Mouse (Mus musculus): Measurements from ENCODE around the gene Ccer2. TPM values are rescaled to one million over a fixed set of nuclear protein-coding genes. Genes with fewer than 3 reads are reported as not detected.

Ccer2 gene
- polyA plus RNA-seq, 1 experiment from 2014 or later: not detected

GRCm38 (mm10) chr7:28724613-28725012 lies 31.4 kb upstream of the Ccer2 start:
- Histone ChIP-seq H3K36me3 (peaks cover 22% of the 10 kb centered on the region), H3K4me1 (peaks cover 8% of the 10 kb centered on the region), H3K4me2 (no peak overlapping the region), H3K9me3 (no peaks in the 10 kb centered on the region), H3K27me3 (replicated peaks) (no peaks in the 10 kb centered on the region), H3K9ac (no peak overlapping the region), H3K4me3 (no peak overlapping the region), H3K27ac (replicated peaks) (no peak overlapping the region)
- no peak for ATAC-seq (ENCODE audit: extremely low read depth, insufficient number of reproducible peaks, low FRiP score, low TSS enrichment)
- WGBS: 89% methylated on average over 2 of the region's 2 CpGs

- 0 out of 2 replicates have a peak, but pooled peaks cover under 1% of the 10 kb centered on the region for H3K27me3 ChIP-seq (replicated peaks)
- H3K9ac ChIP-seq: no peak overlapping the region
- no peak overlapping the region for H3K27ac ChIP-seq (replicated peaks)
- 0 out of 2 replicates have a peak, but pooled peaks cover 4% of the 10 kb centered on the region for H3K4me1 ChIP-seq
- no peak for ATAC-seq (ENCODE audit: extremely low read depth, insufficient number of reproducible peaks, low FRiP score, low TSS enrichment)
- H3K4me3 ChIP-seq: no peak overlapping the region
- peak overlapping the region; percentile 31 for H3K4me2 ChIP-seq
- WGBS: 6% methylated on average over 14 of the region's 14 CpGs
- peaks cover 36% of the 10 kb centered on the region for H3K36me3 ChIP-seq
- H3K9me3 ChIP-seq: peaks cover 10% of the 10 kb centered on the region
Observed at GRCm38 (mm10) chr7:28726600-28726999, 29.4 kb upstream of the Ccer2 start.

DNA sequence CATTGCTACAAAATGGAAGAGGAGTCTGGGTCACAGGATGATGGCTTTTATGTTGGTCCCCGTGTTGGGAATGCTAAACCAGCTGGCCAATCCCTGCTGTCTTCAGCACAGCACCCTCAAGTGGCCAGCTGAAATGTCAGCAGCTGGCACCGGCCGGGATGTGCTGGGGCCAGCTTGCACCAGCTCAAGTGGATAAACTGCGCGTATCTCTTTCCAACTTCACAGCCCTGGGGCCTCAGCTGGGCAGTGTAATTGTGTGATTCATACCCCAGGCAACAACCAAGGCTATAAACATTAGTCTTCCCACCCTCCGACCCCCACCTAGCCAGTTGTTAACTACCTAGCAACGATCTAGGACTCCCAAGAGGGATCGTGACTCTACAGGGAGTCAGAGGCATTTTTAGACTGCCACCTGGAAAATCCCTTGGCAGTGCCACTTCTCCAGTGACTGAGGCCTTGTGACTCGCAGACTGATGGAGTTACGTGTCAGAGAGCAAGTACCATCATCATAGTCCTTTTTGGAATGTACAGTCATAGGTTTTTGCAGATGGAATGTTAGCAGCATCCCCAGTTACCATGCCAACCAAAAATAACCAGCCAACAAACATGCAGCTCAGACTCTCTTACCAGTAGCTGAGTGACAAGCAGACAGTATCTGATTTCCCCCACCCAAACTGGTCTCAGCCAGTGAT lies 28.2 kb upstream of the Ccer2 start:
- Histone ChIP-seq H3K4me2 (no peak overlapping the region), H3K27me3 (replicated peaks) (peaks cover 5% of the 10 kb centered on the region; the same call in 1 of the 2 replicates), H3K9ac (no peak overlapping the region), H3K27ac (replicated peaks) (no peak overlapping the region), H3K4me1 (peaks cover 12% of the 10 kb centered on the region), H3K9me3 (peaks cover 13% of the 10 kb centered on the region), H3K36me3 (peaks cover 34% of the 10 kb centered on the region), H3K4me3 (no peak overlapping the region)
- 54% methylated on average over 10 of the region's 10 CpGs for WGBS
- no peak for ATAC-seq (ENCODE audit: extremely low read depth, insufficient number of reproducible peaks, low FRiP score, low TSS enrichment)

GRCm38 (mm10) chr7:28732341-28733142 lies 23.4 kb upstream of the Ccer2 start:
- WGBS: 2% methylated on average over 58 of the region's 58 CpGs
- Histone ChIP-seq H3K4me3 (peak overlapping the region; percentile 56), H3K36me3 (peaks cover 44% of the 10 kb centered on the region), H3K4me2 (peak overlapping the region; percentile 83), H3K9me3 (peaks cover 13% of the 10 kb centered on the region), H3K27me3 (replicated peaks) (peaks cover 5% of the 10 kb centered on the region; the same call in 1 of the 2 replicates), H3K9ac (peak overlapping the region; percentile 67), H3K4me1 (peaks cover 14% of the 10 kb centered on the region), H3K27ac (replicated peaks) (no peak overlapping the region)
- ATAC-seq (ENCODE audit: extremely low read depth, insufficient number of reproducible peaks, low FRiP score, low TSS enrichment): peak; percentile 90

GRCm38 (mm10) chr7:28733211-28733610 lies 22.8 kb upstream of the Ccer2 start:
- 19% methylated on average over 11 of the region's 11 CpGs for WGBS

GRCm38 (mm10) chr7:28735701-28736100 lies 20.3 kb upstream of the Ccer2 start:
- Histone ChIP-seq H3K9ac (no peak overlapping the region), H3K4me3 (no peak overlapping the region), H3K27me3 (replicated peaks) (peaks cover 5% of the 10 kb centered on the region; the same call in 1 of the 2 replicates), H3K4me1 (peaks cover 17% of the 10 kb centered on the region), H3K9me3 (peaks cover 12% of the 10 kb centered on the region), H3K4me2 (no peak overlapping the region), H3K36me3 (peaks cover 67% of the 10 kb centered on the region), H3K27ac (replicated peaks) (no peak overlapping the region)
- 79% methylated on average over 6 of the region's 6 CpGs for WGBS
- no peak for ATAC-seq (ENCODE audit: extremely low read depth, insufficient number of reproducible peaks, low FRiP score, low TSS enrichment)

More at GRCm38 (mm10) chr7:28733211-28733610, 22.8 kb upstream of the Ccer2 start:
- Histone ChIP-seq H3K4me2 (peak overlapping the region; percentile 83), H3K27me3 (replicated peaks) (peaks cover 5% of the 10 kb centered on the region; the same call in 1 of the 2 replicates), H3K36me3 (peaks cover 51% of the 10 kb centered on the region), H3K4me3 (peak overlapping the region; percentile 56), H3K9me3 (peaks cover 13% of the 10 kb centered on the region), H3K9ac (peak overlapping the region; percentile 67), H3K4me1 (peaks cover 14% of the 10 kb centered on the region), H3K27ac (replicated peaks) (no peak overlapping the region)
- no peak for ATAC-seq (ENCODE audit: extremely low read depth, insufficient number of reproducible peaks, low FRiP score, low TSS enrichment)

DNA sequence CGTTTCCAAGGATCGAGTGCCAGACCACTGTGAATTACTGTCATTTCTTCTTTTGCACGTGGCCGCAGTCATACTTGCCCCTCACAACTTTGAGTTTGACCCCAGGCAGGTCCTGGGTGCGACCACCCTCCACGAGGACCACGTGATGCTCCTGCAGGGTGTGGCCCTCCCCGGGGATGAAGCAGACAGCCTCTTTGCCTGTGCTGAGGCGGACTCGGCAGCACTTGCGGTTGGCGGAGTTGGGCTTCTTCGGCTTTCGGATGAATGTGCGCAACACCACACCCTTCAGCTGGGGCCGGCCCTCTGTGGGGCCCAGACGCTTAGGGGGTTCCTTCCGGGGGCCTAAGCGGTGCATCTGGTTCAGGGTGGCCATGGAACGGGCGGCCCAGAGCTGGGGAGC lies 16.1 kb upstream of the Ccer2 start:
- H3K4me1 ChIP-seq: peaks cover 16% of the 10 kb centered on the region
- no peak for ATAC-seq (ENCODE audit: extremely low read depth, insufficient number of reproducible peaks, low FRiP score, low TSS enrichment)
- no peak overlapping the region; the same call in 1 of the 2 replicates for H3K9ac ChIP-seq
- peaks cover 62% of the 10 kb centered on the region for H3K36me3 ChIP-seq
- no peak overlapping the region for H3K4me3 ChIP-seq
- H3K27me3 ChIP-seq (replicated peaks): no peaks in the 10 kb centered on the region
- no peak overlapping the region for H3K4me2 ChIP-seq
- WGBS: 89% methylated on average over 21 of the region's 21 CpGs
- H3K27ac ChIP-seq (replicated peaks): no peak overlapping the region
- no peaks in the 10 kb centered on the region for H3K9me3 ChIP-seq

DNA sequence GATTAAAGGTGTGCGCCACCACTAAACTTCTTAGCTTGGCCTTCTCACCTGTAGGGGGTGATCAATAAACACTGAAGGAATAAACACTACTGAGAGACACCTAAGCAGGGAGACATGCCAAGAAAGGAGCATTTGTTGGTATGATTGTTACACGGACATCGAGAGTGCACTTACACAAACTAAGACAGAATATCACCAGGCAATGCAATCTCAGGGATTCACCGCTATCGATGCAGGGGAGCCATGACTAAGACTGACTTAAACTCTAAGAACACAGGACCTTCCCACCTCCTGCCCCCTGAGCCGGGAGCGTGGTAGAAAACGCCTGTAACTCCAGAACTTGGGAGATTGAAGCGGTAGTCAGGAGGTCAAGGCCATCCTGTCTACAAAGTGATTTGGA lies 15.0 kb upstream of the Ccer2 start:
- 34% methylated on average over 9 of the region's 9 CpGs for WGBS

GRCm38 (mm10) chr7:28741368-28741708 lies 14.6 kb upstream of the Ccer2 start:
- no peak for ATAC-seq (ENCODE audit: extremely low read depth, insufficient number of reproducible peaks, low FRiP score, low TSS enrichment)
- 1% methylated on average over 13 of the region's 13 CpGs for WGBS

More for the DNA sequence above, 15.0 kb upstream of the Ccer2 start:
- Histone ChIP-seq H3K27ac (replicated peaks) (peak overlapping the region; percentile 72), H3K9me3 (no peaks in the 10 kb centered on the region), H3K9ac (peak overlapping the region; percentile 93), H3K4me1 (peaks cover 16% of the 10 kb centered on the region), H3K36me3 (peaks cover 65% of the 10 kb centered on the region), H3K4me2 (peak overlapping the region; percentile 87), H3K27me3 (replicated peaks) (no peaks in the 10 kb centered on the region), H3K4me3 (peak overlapping the region; percentile 70)
- ATAC-seq (ENCODE audit: extremely low read depth, insufficient number of reproducible peaks, low FRiP score, low TSS enrichment): no peak

DNA sequence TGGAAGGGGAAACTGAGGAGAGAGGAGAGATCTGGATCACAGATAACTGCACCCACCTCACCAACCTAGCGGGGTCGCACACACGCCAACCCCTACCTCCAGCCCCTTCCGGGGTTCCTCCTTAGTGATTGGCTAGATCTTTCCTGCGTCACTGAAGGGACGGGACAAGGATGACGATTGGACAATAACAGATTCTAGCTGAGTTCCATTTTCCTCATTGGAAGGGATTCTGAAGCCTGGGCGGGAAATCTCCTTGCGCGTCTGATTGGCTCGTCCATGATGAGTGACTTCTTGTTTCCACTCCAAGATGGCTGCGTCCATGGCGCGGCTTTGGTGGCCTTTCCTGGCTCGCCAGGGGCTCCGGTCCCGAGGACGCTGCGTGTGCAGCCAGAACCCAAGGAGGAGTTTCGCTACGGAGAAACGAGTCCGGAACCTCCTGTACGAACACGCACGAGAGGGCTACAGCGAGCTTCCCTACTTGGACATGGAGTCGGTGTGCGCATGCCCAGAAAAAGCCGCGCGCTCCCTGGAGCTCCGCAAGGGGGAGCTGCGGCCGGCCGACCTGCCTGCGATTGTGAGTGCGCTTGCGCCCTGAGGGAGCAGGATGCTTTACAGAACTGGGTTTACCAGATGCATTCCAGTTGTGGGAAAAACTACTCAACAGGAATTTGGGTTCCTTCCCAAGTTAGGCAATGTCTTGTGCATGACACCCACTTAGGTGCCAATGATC lies 14.1 kb upstream of the Ccer2 start, which contains the start of the genes Mrps12 and Sars2:
TSS of gene Mrps12 (minus strand) at position 112 of the 730 bp plus-strand sequence.
TSS of gene Sars2 (plus strand) at position 284 of the 730 bp plus-strand sequence.
- under 1% methylated on average over 39 of the region's 39 CpGs for WGBS
- H3K4me3 ChIP-seq: peak within 1 kb of the TSS; percentile 70
- peaks cover 65% of the 10 kb centered on the region for H3K36me3 ChIP-seq
- peak; percentile 90 for ATAC-seq (ENCODE audit: extremely low read depth, insufficient number of reproducible peaks, low FRiP score, low TSS enrichment)
- H3K27me3 ChIP-seq (replicated peaks): no peaks in the 10 kb centered on the region
- H3K27ac ChIP-seq (replicated peaks): peak within 1 kb of the TSS; percentile 85
- H3K9me3 ChIP-seq: no peaks in the 10 kb centered on the region
- peak within 1 kb of the TSS; percentile 87 for H3K4me2 ChIP-seq
- peaks cover 16% of the 10 kb centered on the region for H3K4me1 ChIP-seq
- peak within 1 kb of the TSS; percentile 93 for H3K9ac ChIP-seq

More at GRCm38 (mm10) chr7:28741368-28741708, 14.6 kb upstream of the Ccer2 start:
- Histone ChIP-seq H3K9me3 (no peaks in the 10 kb centered on the region), H3K4me1 (peaks cover 16% of the 10 kb centered on the region), H3K9ac (peak overlapping the region; percentile 93), H3K36me3 (peaks cover 65% of the 10 kb centered on the region), H3K4me2 (peak overlapping the region; percentile 87), H3K27ac (replicated peaks) (peak overlapping the region; percentile 72), H3K27me3 (replicated peaks) (no peaks in the 10 kb centered on the region), H3K4me3 (peak overlapping the region; percentile 70)

GRCm38 (mm10) chr7:28749935-28750334 lies 6.0 kb upstream of the Ccer2 start:
- 90% methylated on average over 7 of the region's 7 CpGs for WGBS
- no peak for ATAC-seq (ENCODE audit: extremely low read depth, insufficient number of reproducible peaks, low FRiP score, low TSS enrichment)

More at GRCm38 (mm10) chr7:28749935-28750334, 6.0 kb upstream of the Ccer2 start:
- H3K27me3 ChIP-seq (replicated peaks): peaks cover under 1% of the 10 kb centered on the region; the same call in 1 of the 2 replicates
- H3K27ac ChIP-seq (replicated peaks): no peak overlapping the region
- no peak overlapping the region for H3K9ac ChIP-seq
- H3K36me3 ChIP-seq: peaks cover 62% of the 10 kb centered on the region
- H3K4me3 ChIP-seq: no peak overlapping the region
- H3K4me2 ChIP-seq: no peak overlapping the region
- H3K4me1 ChIP-seq: no peaks in the 10 kb centered on the region
- no peaks in the 10 kb centered on the region for H3K9me3 ChIP-seq

All from heart, embryonic 13.5 days (tissue).